Mouse (Mus musculus) hindbrain, embryonic 16.5 days (tissue): ENCODE measurements around the gene Slc25a27. TPM values are rescaled to one million over a fixed set of nuclear protein-coding genes. Genes with fewer than 3 reads are reported as not detected.

Source experiments
- ATAC-seq: fragments of 200-750 bp; cut with Nextera tagmentation; 2 replicates; pipeline ENCODE4 v1.8.0; 2017; ENCODE audit warnings: moderate TSS enrichment, moderate library complexity
- H3K27ac ChIP-seq: fragments of 300-500 bp; sonication (generic); 2 replicates; pipeline ENCODE4 v1.5.1; 2014; ENCODE audit warnings: low read depth, mild to moderate bottlenecking, control low read depth, low read length, moderate library complexity
- H3K27me3 ChIP-seq: fragments of 300-500 bp; sonication (generic); replicated peaks from 2 replicates; pipeline ENCODE4 v1.6.1; 2014; ENCODE audit warnings: low read length; ENCODE audit not compliant: control insufficient read depth, insufficient read depth
- H3K36me3 ChIP-seq: fragments of 300-500 bp; sonication (generic); 2 replicates; pipeline ENCODE4 v1.6.1; 2014; ENCODE audit warnings: mild to moderate bottlenecking, low read length, moderate library complexity, mixed read lengths; ENCODE audit not compliant: control insufficient read depth, insufficient read depth
- H3K4me1 ChIP-seq: fragments of 300-500 bp; sonication (generic); 2 replicates; pipeline ENCODE4 v1.6.1; 2014; ENCODE audit warnings: low read depth, low read length; ENCODE audit not compliant: control insufficient read depth, insufficient read depth
- H3K4me2 ChIP-seq: fragments of 300-500 bp; sonication (generic); 2 replicates; pipeline ENCODE4 v1.6.1; 2014; ENCODE audit warnings: mild to moderate bottlenecking, low read length, control low read depth, moderate library complexity
- H3K4me3 ChIP-seq: fragments of 300-500 bp; sonication (generic); 2 replicates; pipeline ENCODE4 v1.5.1; 2014; ENCODE audit warnings: mild to moderate bottlenecking, low read length, control low read depth, moderate library complexity
- H3K9ac ChIP-seq: fragments of 300-500 bp; sonication (generic); 2 replicates; pipeline ENCODE4 v1.6.1; 2014; ENCODE audit warnings: low read depth, mild to moderate bottlenecking, control low read depth, low read length, moderate library complexity
- H3K9me3 ChIP-seq: fragments of 300-500 bp; sonication (generic); 2 replicates; pipeline ENCODE4 v1.6.1; 2014; ENCODE audit warnings: mild to moderate bottlenecking, low read length, moderate library complexity; ENCODE audit not compliant: control insufficient read depth
- WGBS: fragments of 180-500 bp; shearing (Covaris S2); extraction: QIAGEN DNeasy Blood & Tissue Kit; methylation state at CpG from one replicate; pipeline ENCODE4 v1.1.7; 2014; 5-methylcytosine and 5-hydroxymethylcytosine counted together
- polyA plus RNA-seq: library from polyadenylated mRNA; unstranded; fragments of >200 nt; fragmentation: Nextera tagmentation; extraction: Ambion mirVana; gene quantifications from 2 replicates; pipeline ENCODE4 v1.2.1, GENCODE M21; 2015

Slc25a27 gene
- polyA plus RNA-seq, 1 experiment from 2014 or later = 97.4 TPM

DNA sequence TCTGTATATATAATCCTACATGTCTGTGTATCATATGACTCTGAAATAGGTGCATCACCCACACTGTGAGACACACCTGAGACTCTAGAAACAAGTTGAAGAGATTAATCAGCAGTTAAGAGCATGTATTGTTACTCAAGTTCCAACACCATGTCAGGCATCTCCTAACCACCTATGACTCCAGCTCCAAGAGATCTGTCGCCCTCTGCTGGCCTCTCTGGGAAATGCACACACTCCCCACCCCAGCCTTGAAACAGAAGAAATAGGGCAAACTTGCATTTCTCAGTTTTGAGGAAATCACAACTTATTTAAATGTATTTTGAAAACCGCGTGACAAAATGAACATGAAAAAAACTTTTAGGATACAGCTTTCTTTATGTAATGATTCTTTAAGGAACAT is 60.3 kb downstream of the Slc25a27 start:
- 15% methylated on average over 3 of the region's 3 CpGs for WGBS
- Histone ChIP-seq H3K36me3 (no peaks in the 10 kb centered on the region), H3K4me2 (no peak overlapping the region), H3K4me3 (no peak overlapping the region), H3K27me3 (no peaks in the 10 kb centered on the region), H3K9me3 (no peaks in the 10 kb centered on the region), H3K9ac (no peak overlapping the region), H3K4me1 (no peaks in the 10 kb centered on the region), H3K27ac (no peak overlapping the region)
- no peak for ATAC-seq

DNA sequence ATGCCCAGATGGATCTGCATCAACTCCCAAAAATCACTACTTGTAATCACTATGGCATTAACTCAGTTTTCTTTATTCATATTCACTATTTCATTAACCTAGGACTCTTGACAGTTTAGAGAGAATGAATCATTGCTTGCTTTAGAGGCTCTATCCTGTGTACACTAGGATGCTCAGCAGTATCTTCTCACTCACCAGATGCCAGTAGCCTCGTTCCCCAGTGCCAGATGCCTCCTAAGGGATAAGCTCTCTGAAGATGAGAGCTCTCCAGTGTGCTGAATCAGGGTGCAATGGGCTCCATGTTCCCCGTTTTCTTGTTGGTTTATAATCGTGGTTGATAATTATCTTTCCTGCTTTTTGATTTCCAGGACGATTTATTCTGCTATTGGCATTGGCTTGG is 68.3 kb downstream of the Slc25a27 start:
- Histone ChIP-seq H3K4me3 (no peak overlapping the region), H3K9ac (no peak overlapping the region), H3K4me1 (no peaks in the 10 kb centered on the region), H3K27me3 (no peaks in the 10 kb centered on the region), H3K27ac (no peak overlapping the region), H3K4me2 (no peak overlapping the region), H3K36me3 (no peaks in the 10 kb centered on the region; the same call in 1 of the 2 replicates), H3K9me3 (no peaks in the 10 kb centered on the region)
- 79% methylated on average over 4 of the region's 4 CpGs for WGBS
- no peak for ATAC-seq

DNA sequence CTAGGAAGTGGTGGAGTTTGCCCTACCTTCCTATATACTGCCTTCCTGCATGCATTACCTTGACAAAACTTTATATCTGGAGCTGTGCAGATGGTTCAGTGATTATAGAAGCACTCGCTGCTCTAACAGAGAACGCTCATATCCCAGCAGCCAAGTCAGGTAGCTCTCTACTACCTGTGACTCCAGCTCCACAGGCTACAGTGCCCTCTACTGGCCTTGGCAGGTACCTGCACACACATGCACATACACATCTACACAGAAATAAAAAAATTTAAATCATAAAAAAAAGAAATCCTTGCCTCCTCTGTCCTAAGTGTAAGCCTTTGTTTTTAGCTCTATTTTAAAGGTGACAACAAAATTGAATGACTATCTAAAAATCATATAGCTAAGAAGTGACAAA is 69.3 kb downstream of the Slc25a27 start:
- WGBS = 97% methylated on average over 2 of the region's 2 CpGs
- no peak for ATAC-seq
- no peaks in the 10 kb centered on the region for H3K9me3 ChIP-seq
- H3K36me3 ChIP-seq = no peaks in the 10 kb centered on the region; the same call in 1 of the 2 replicates
- no peaks in the 10 kb centered on the region for H3K27me3 ChIP-seq
- no peaks in the 10 kb centered on the region for H3K4me1 ChIP-seq
- H3K4me3 ChIP-seq = no peak overlapping the region
- no peak overlapping the region for H3K4me2 ChIP-seq
- no peak overlapping the region for H3K27ac ChIP-seq
- H3K9ac ChIP-seq = no peak overlapping the region

DNA sequence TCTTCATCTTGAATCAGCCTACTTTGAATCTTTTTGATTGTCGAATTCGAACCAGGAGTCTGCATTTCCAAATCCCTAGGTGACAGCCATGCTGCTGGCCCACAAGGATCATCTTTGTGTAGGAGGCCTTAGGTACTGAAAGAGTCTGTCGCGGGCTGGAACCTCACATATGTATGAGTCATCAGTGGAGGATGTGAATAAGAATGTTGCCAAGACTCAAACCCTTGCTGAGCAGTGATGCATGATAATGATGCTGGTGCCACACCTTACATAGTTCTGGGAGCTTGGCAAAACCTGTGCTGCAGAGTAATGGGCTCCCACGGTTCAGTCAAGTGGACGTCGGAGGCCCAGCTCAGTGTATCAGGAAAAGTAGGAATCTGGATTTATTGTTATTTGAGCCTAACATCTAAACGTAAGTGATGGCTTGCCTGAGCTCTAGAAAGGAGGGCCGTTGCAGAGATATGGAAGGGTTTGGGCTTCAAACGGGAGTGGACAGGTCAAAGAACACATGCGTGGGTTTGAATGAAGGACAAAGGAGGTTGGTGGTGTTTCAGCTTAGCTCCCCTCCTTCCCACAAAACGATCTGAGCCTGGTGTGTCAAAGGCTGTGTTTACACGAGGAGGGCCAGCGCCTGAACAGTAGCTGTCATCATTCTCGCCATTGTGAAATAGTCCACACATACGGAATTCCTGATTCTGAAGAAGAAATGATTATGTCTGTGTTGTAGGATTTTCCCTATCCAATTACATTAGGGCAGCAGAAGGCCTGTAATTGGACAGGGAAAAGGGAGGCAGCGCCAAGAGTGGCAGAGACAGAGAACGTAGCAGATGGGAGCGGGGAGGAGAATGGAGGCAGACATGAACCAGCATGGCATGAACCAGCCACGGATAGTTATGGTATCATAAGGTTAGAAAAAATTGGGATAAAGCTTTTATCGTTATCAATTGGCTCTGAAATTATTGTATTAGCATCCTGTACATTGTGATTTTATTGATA is 74.4 kb downstream of the Slc25a27 start:
- Histone ChIP-seq H3K9ac (no peak overlapping the region), H3K27ac (no peak overlapping the region), H3K9me3 (no peaks in the 10 kb centered on the region), H3K4me2 (no peak overlapping the region), H3K36me3 (no peaks in the 10 kb centered on the region; the same call in 1 of the 2 replicates), H3K27me3 (no peaks in the 10 kb centered on the region), H3K4me1 (no peaks in the 10 kb centered on the region), H3K4me3 (no peak overlapping the region)
- no peak for ATAC-seq
- WGBS = 85% methylated on average over 21 of the region's 21 CpGs

Other genes with a start within 250 kb of the Slc25a27 start
- gene Mep1a, start 164.4 kb downstream of the Slc25a27 start, polyA plus RNA-seq = 0.06 and 0.20 TPM in 2 replicates
- gene Ankrd66, start 123.6 kb downstream of the Slc25a27 start, polyA plus RNA-seq = 1.1 and 1.3 TPM in 2 replicates
- gene Pla2g7, start 99.1 kb downstream of the Slc25a27 start, polyA plus RNA-seq = 148 and 226 TPM in 2 replicates
- gene Tdrd6, start 36.9 kb downstream of the Slc25a27 start, polyA plus RNA-seq = 0.46 and 0.79 TPM in 2 replicates
- 15.1 and 16.0 TPM in 2 replicates for gene Cyp39a1, start 211 bp upstream of the Slc25a27 start, polyA plus RNA-seq
- 136 and 147 TPM in 2 replicates for gene Rcan2, start 134.1 kb upstream of the Slc25a27 start, polyA plus RNA-seq